Mouse (Mus musculus): Measurements from ENCODE around the gene Onecut3. TPM values are rescaled to one million over a fixed set of nuclear protein-coding genes. Genes with fewer than 3 reads are reported as not detected.

Onecut3 gene
- 1.2 and 1.8 TPM in 2 replicates for polyA plus RNA-seq (2012; rRNA removed)

GRCm38 (mm10) chr10:80494732-80495131 is at the start of gene Onecut3:
TSS of gene Onecut3 (plus strand) at chr10:80494835.

GRCm38 (mm10) chr10:80538710-80539394 is 44.2 kb downstream of the Onecut3 start, which contains the start of gene Atp8b3:
TSS of gene Atp8b3 (minus strand) at chr10:80539124.

GRCm38 (mm10) chr10:80561116-80561944 is 66.7 kb downstream of the Onecut3 start, which contains the start of gene Rexo1:
TSS of gene Rexo1 (minus strand) at chr10:80561560.

Other genes with a start within 250 kb of the Onecut3 start
- 611 and 945 TPM in 2 replicates for gene Ndufs7, start 245.7 kb upstream of the Onecut3 start, polyA plus RNA-seq (2012; rRNA removed)
- 17.6 and 31.4 TPM in 2 replicates for gene Gamt, start 233.8 kb upstream of the Onecut3 start, polyA plus RNA-seq (2012; rRNA removed)
- gene Dazap1, start 233.3 kb upstream of the Onecut3 start, polyA plus RNA-seq (2012; rRNA removed) = 56.6 and 62.6 TPM in 2 replicates
- 607 and 796 TPM in 2 replicates for gene Rps15, start 202.4 kb upstream of the Onecut3 start, polyA plus RNA-seq (2012; rRNA removed)
- gene Apc2, start 198.9 kb upstream of the Onecut3 start, polyA plus RNA-seq (2012; rRNA removed) = 0.72 and 0.77 TPM in 2 replicates
- 36.0 and 44.8 TPM in 2 replicates for gene 2310011J03Rik, start 174.3 kb upstream of the Onecut3 start, polyA plus RNA-seq (2012; rRNA removed)
- 5.0 and 5.9 TPM in 2 replicates for gene Pcsk4, start 165.3 kb upstream of the Onecut3 start, polyA plus RNA-seq (2012; rRNA removed)
- gene Reep6, start 164.9 kb upstream of the Onecut3 start, polyA plus RNA-seq (2012; rRNA removed) = 5.4 and 6.8 TPM in 2 replicates
- gene Adamtsl5, start 146.4 kb upstream of the Onecut3 start, polyA plus RNA-seq (2012; rRNA removed) = 19.8 and 25.0 TPM in 2 replicates
- gene Plk5, start 138.4 kb upstream of the Onecut3 start, polyA plus RNA-seq (2012; rRNA removed) = 0.57 and 0.63 TPM in 2 replicates
- 11.5 and 24.4 TPM in 2 replicates for gene Mex3d, start 107.2 kb upstream of the Onecut3 start, polyA plus RNA-seq (2012; rRNA removed)
- gene Mbd3, start 95.3 kb upstream of the Onecut3 start, polyA plus RNA-seq (2012; rRNA removed) = 66.7 and 84.7 TPM in 2 replicates
- 1,239 and 1,853 TPM in 2 replicates for gene Uqcr11, start 88.0 kb upstream of the Onecut3 start, polyA plus RNA-seq (2012; rRNA removed)
- 34.4 and 36.4 TPM in 2 replicates for gene Tcf3, start 61.2 kb upstream of the Onecut3 start, polyA plus RNA-seq (2012; rRNA removed)
- gene Atp8b3, start 44.3 kb downstream of the Onecut3 start, polyA plus RNA-seq (2012; rRNA removed) = not detected in 2 replicates
- 24.4 and 24.8 TPM in 2 replicates for gene Rexo1, start 66.7 kb downstream of the Onecut3 start, polyA plus RNA-seq (2012; rRNA removed)
- gene Klf16, start 82.5 kb downstream of the Onecut3 start, polyA plus RNA-seq (2012; rRNA removed) = 17.2 and 26.0 TPM in 2 replicates
- 263 and 463 TPM in 2 replicates for gene Abhd17a, start 95.5 kb downstream of the Onecut3 start, polyA plus RNA-seq (2012; rRNA removed)
- gene Scamp4, start 108.0 kb downstream of the Onecut3 start, polyA plus RNA-seq (2012; rRNA removed) = 91.7 and 103 TPM in 2 replicates
- gene Adat3, start 108.0 kb downstream of the Onecut3 start, polyA plus RNA-seq (2012; rRNA removed) = 10.5 and 14.2 TPM in 2 replicates
- 0.62 and 1.2 TPM in 2 replicates for gene Gm49322, start 111.2 kb downstream of the Onecut3 start, polyA plus RNA-seq (2012; rRNA removed)
- gene Csnk1g2, start 128.0 kb downstream of the Onecut3 start, polyA plus RNA-seq (2012; rRNA removed) = 114 and 151 TPM in 2 replicates
- gene Btbd2, start 162.2 kb downstream of the Onecut3 start, polyA plus RNA-seq (2012; rRNA removed) = 38.9 and 41.5 TPM in 2 replicates
- 165 and 210 TPM in 2 replicates for gene Mknk2, start 183.3 kb downstream of the Onecut3 start, polyA plus RNA-seq (2012; rRNA removed)
- 15.0 and 20.9 TPM in 2 replicates for gene Mob3a, start 207.1 kb downstream of the Onecut3 start, polyA plus RNA-seq (2012; rRNA removed)
- 30.1 and 36.5 TPM in 2 replicates for gene Izumo4, start 207.3 kb downstream of the Onecut3 start, polyA plus RNA-seq (2012; rRNA removed)
- gene Ap3d1, start 247.4 kb downstream of the Onecut3 start, polyA plus RNA-seq (2012; rRNA removed) = 53.8 and 63.4 TPM in 2 replicates

All from stomach, adult 2 months (tissue).